Mouse (Mus musculus): ENCODE results near the gene Phb2. TPM values are rescaled to one million over a fixed set of nuclear protein-coding genes. Genes with fewer than 3 reads are reported as not detected.

Phb2 gene
- total and polyA plus RNA-seq, 2 experiments from 2014 or later, result 218 to 270 TPM

GRCm38 (mm10) chr6:124744755-124745321 is 32.7 kb downstream of the Phb2 start:
- H3K36me3 ChIP-seq (ENCODE audit: insufficient read depth, low read length), result peaks cover 25% of the 10 kb centered on the region
- ATAC-seq (no peak), DNase-seq (ENCODE audit: low spot score) (no peak)

DNA sequence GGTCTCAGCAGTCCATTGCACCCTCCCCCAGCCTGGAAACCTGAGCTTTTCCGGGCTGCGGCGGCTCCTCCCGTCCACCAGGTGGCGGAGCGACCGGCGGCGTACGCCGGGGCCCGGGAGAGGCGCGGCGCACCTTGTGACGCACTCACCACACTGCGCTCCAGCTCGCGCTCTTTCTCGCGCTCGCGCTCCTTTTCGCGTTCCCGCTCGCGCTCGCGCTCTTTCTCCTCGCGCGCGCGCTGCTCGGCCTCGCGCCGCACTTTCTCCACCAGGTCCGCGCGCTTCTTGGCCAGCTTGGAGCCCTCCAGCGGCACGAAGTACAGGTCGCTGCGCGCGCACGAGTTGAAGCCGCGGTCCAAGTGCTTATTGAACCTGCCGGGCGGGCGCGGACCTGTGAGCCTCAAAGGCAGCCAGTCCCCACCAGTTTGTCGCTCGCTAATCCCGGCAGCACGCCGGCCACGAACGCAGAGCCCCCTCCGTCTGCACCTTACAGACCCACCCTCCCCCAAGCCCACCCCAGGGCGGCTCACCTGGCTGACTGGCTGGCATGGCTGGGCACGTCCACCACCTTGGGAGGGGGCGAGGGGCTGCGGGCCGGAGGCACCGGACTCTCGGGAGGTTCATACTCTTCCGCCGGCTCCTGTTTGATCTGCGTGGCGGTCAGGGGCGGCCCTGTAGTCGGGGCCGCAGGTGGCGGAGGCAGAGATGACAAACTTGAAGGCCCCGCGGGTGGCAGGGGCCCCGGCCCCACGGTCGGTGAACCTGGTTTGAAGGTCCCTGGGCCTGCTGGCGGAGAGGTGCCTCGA is 33.6 kb downstream of the Phb2 start:
- WGBS, result under 1% methylated on average over 85 of the region's 85 CpGs
- peak overlapping the region; percentile 45 for H3K4me3 ChIP-seq (ENCODE audit: low read length)
- H3K4me1 ChIP-seq (ENCODE audit: insufficient read depth, low read length), result peaks cover 6% of the 10 kb centered on the region; the same call in 1 of the 2 replicates
- peak overlapping the region; percentile 78 for H3K9ac ChIP-seq (replicated peaks; ENCODE audit: low read length)
- H3K36me3 ChIP-seq (ENCODE audit: insufficient read depth, low read length), result peaks cover 25% of the 10 kb centered on the region
- peak overlapping the region; percentile 87 for H3K27ac ChIP-seq
- ATAC-seq (peak; percentile 88), DNase-seq (ENCODE audit: low spot score) (peak; percentile 99)
- no peaks in the 10 kb centered on the region for H3K27me3 ChIP-seq (ENCODE audit: insufficient read depth, low read length)
- peak overlapping the region; percentile 96 for H3K4me2 ChIP-seq (ENCODE audit: low read depth, low read length)
- peak; percentile 75 for TF ChIP-seq CTCF (IDR thresholded peaks at IDR 0.05; ENCODE audit: low read depth)
- H3K9me3 ChIP-seq (ENCODE audit: low read length), result no peaks in the 10 kb centered on the region

More at GRCm38 (mm10) chr6:124744755-124745321, 32.7 kb downstream of the Phb2 start:
- no peak for TF ChIP-seq CTCF (IDR thresholded peaks at IDR 0.05; ENCODE audit: low read depth)
- peaks cover 9% of the 10 kb centered on the region; the same call in 1 of the 2 replicates for H3K4me1 ChIP-seq (ENCODE audit: insufficient read depth, low read length)
- no peaks in the 10 kb centered on the region for H3K27me3 ChIP-seq (ENCODE audit: insufficient read depth, low read length)
- 0 out of 2 replicates have a peak overlapping the region, but pooled peaks have one; percentile 23 for H3K9ac ChIP-seq (replicated peaks; ENCODE audit: low read length)
- peak overlapping the region; percentile 96 for H3K4me2 ChIP-seq (ENCODE audit: low read depth, low read length)
- no peaks in the 10 kb centered on the region for H3K9me3 ChIP-seq (ENCODE audit: low read length)
- 67% methylated on average over 26 of the region's 26 CpGs for WGBS
- peak overlapping the region; percentile 45; the same call in 1 of the 2 replicates for H3K4me3 ChIP-seq (ENCODE audit: low read length)
- H3K27ac ChIP-seq, result peak overlapping the region; percentile 69; the same call in 1 of the 2 replicates

GRCm38 (mm10) chr6:124746296-124746605 is 34.1 kb downstream of the Phb2 start:
- H3K4me3 ChIP-seq (ENCODE audit: low read length), result peak overlapping the region; percentile 45
- H3K9ac ChIP-seq (replicated peaks; ENCODE audit: low read length), result peak overlapping the region; percentile 78
- H3K4me2 ChIP-seq (ENCODE audit: low read depth, low read length), result peak overlapping the region; percentile 96
- H3K27ac ChIP-seq, result peak overlapping the region; percentile 87
- ATAC-seq, result peak; percentile 1
- peaks cover 6% of the 10 kb centered on the region; the same call in 1 of the 2 replicates for H3K4me1 ChIP-seq (ENCODE audit: insufficient read depth, low read length)
- H3K36me3 ChIP-seq (ENCODE audit: insufficient read depth, low read length), result peaks cover 25% of the 10 kb centered on the region
- 14% methylated on average over 8 of the region's 8 CpGs for WGBS
- no peaks in the 10 kb centered on the region for H3K9me3 ChIP-seq (ENCODE audit: low read length)
- TF ChIP-seq CTCF (IDR thresholded peaks at IDR 0.05; ENCODE audit: low read depth), result 0 out of 2 replicates have a peak, but pooled peaks have one; percentile 0
- no peak for DNase-seq (ENCODE audit: low spot score)
- no peaks in the 10 kb centered on the region for H3K27me3 ChIP-seq (ENCODE audit: insufficient read depth, low read length)

- Histone ChIP-seq H3K36me3 (ENCODE audit: insufficient read depth, low read length) (peaks cover 25% of the 10 kb centered on the region), H3K4me1 (ENCODE audit: insufficient read depth, low read length) (peaks cover 6% of the 10 kb centered on the region; the same call in 1 of the 2 replicates), H3K27me3 (ENCODE audit: insufficient read depth, low read length) (no peaks in the 10 kb centered on the region), H3K4me2 (ENCODE audit: low read depth, low read length) (peak overlapping the region; percentile 96), H3K9me3 (ENCODE audit: low read length) (no peaks in the 10 kb centered on the region), H3K27ac (peak overlapping the region; percentile 87; the same call in 1 of the 2 replicates), H3K4me3 (ENCODE audit: low read length) (no peak overlapping the region), H3K9ac (replicated peaks; ENCODE audit: low read length) (peak overlapping the region; percentile 78; the same call in 1 of the 2 replicates)
- no peak; the same call in 1 of the 2 replicates for ATAC-seq
- TF ChIP-seq CTCF (IDR thresholded peaks at IDR 0.05; ENCODE audit: low read depth), result no peak
- DNase-seq (ENCODE audit: low spot score), result no peak
- WGBS, result 86% methylated on average over 7 of the region's 7 CpGs
Measured at GRCm38 (mm10) chr6:124746654-124747632, 34.8 kb downstream of the Phb2 start.

GRCm38 (mm10) chr6:124750405-124750804 is 38.3 kb downstream of the Phb2 start:
- no peak for DNase-seq (ENCODE audit: low spot score)
- Histone ChIP-seq H3K4me2 (ENCODE audit: low read depth, low read length) (no peak overlapping the region), H3K9me3 (ENCODE audit: low read length) (no peaks in the 10 kb centered on the region), H3K4me1 (ENCODE audit: insufficient read depth, low read length) (peaks cover 24% of the 10 kb centered on the region), H3K27me3 (ENCODE audit: insufficient read depth, low read length) (no peaks in the 10 kb centered on the region), H3K36me3 (ENCODE audit: insufficient read depth, low read length) (peaks cover 15% of the 10 kb centered on the region), H3K9ac (replicated peaks; ENCODE audit: low read length) (no peak overlapping the region), H3K4me3 (ENCODE audit: low read length) (no peak overlapping the region), H3K27ac (no peak overlapping the region)
- WGBS, result 83% methylated on average over 8 of the region's 8 CpGs
- ATAC-seq, result no peak
- TF ChIP-seq CTCF (IDR thresholded peaks at IDR 0.05; ENCODE audit: low read depth), result no peak

DNA sequence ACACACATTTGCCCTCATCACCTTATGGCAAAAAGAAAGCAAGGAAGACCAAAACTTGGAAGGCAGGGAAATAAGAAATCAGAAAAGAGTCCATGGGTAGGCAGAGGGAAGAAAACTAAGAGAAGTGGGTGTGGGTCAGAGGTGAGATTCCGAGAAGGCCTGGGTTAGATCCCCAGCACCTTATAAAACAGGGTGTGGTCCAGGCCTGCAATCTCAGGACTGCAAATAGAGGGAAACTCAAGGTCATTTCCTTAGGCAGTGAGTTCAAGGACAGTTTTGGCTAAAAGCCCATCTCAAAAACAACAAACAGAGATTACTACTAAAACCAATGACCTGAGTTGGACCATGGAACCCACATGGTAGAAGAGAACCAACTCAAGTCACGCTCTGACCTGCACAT is 41.7 kb downstream of the Phb2 start:
- H3K27me3 ChIP-seq (ENCODE audit: insufficient read depth, low read length), result no peaks in the 10 kb centered on the region
- ATAC-seq (no peak), DNase-seq (ENCODE audit: low spot score) (no peak)
- H3K4me1 ChIP-seq (ENCODE audit: insufficient read depth, low read length), result peaks cover 33% of the 10 kb centered on the region
- WGBS, result 93% methylated on average over 2 of the region's 2 CpGs
- no peak overlapping the region for H3K9ac ChIP-seq (replicated peaks; ENCODE audit: low read length)
- no peak overlapping the region for H3K27ac ChIP-seq
- no peaks in the 10 kb centered on the region for H3K36me3 ChIP-seq (ENCODE audit: insufficient read depth, low read length)
- H3K4me2 ChIP-seq (ENCODE audit: low read depth, low read length), result peak overlapping the region; percentile 85
- no peak overlapping the region for H3K4me3 ChIP-seq (ENCODE audit: low read length)
- no peak for TF ChIP-seq CTCF (IDR thresholded peaks at IDR 0.05; ENCODE audit: low read depth)
- H3K9me3 ChIP-seq (ENCODE audit: low read length), result no peaks in the 10 kb centered on the region

Data from hindbrain, postnatal 0 days (tissue).